Mouse (Mus musculus) retina, postnatal 7 days (tissue): ENCODE results near the gene Tomm20l.

Experiments used
- DNase-seq: peaks from one replicate; pipeline ENCODE4 v3.0.0-alpha.2; 2012; ENCODE audit warnings: low read depth, low spot score

The Tomm20l gene

DNA sequence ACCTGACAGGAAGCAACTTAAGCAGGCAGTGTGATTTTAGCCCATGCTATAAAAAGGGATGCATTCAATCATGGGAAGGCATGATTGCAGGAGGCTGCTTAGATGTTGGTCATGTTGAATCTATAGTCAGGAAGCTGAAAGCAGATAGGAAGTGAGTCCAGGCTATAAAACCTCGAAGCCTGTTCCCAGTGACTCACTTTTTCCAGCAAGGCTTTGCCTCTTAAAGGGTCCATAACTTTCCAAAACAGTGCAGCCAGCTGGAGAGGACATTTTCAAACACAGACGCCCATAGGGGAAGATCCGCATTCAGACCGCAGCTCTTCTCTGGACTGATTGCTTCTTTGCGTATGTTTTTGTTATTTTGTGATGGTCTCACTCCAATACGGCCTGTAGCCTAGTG, 43.8 kb downstream of the Tomm20l start:
- no peak for DNase-seq

- no peak for DNase-seq
Observed at GRCm38 (mm10) chr12:71157974-71158373, 46.7 kb downstream of the Tomm20l start.

DNA sequence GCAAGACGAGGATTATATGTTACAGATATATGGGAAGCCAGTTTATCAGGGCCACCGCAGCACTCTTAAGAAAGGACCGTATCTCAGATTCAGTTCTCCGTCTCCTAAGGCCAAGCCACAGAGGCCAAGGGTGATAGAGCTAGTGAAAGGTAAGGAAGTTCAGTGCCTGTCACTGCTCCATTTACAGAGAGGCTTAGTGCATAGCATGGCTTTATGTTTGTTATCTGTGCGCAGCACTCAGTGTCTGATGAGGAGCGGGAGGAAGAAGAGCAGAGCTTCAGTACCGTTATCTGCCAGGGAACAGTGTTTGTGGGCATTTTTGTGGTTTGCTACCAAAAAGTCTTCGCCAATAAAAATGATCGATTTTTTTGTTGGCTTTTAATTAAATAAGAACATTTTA, 53.2 kb downstream of the Tomm20l start:
- DNase-seq, result no peak

DNA sequence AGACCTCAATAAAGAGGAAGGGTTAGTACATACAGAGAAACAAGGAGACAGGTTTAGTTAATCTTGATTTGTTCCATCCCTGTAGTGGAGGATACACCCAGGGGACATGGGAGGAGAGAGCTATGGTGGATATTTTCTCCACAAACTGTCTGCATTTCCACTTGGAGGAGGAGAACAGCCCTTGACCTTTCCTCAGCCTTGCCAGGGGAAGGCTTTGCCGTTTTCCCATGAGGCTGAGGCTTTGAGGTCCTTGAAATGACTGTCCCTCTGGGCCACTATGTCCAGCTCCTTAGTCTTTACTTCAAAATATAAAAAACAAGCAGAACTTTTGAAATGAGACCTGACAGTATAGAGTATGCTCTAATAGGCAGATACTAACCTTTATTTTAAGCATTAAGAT, 58.7 kb downstream of the Tomm20l start:
- DNase-seq, result no peak
